Mouse (Mus musculus): ENCODE data around the gene Plac8.

DNA sequence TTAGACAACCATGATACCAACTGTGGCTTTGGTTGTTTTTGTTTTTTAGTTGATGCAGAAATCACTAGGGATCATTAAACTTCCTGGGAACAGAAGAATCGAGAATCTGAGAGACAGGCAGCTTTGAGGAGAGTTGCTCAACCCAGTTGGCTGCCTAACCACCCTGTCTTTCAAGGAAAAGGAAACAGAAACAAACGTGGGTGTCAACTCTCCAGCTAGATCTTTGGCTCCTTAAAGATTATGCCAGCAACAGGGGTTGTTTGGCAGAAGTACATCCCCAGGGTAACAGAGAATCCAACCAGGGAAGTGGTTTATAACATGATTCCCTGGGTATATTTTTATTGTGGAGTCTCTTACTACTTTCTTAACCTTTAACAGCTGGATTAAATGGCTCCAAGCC, 15.6 kb upstream of the Plac8 start:
- TF ChIP-seq POLR2A (IDR thresholded peaks at IDR 0.05; ENCODE audit: insufficient read depth, low read depth, low read length): no peak
- TF ChIP-seq CTCF (IDR thresholded peaks at IDR 0.05; ENCODE audit: insufficient read depth, low read depth, low read length): no peak
